Mouse (Mus musculus) forebrain, embryonic 11.5 days (tissue): Measurements from ENCODE around the gene CN725425. TPM values are rescaled to one million over a fixed set of nuclear protein-coding genes. Genes with fewer than 3 reads are reported as not detected.

Experiments
- ATAC-seq: fragments of 200-750 bp; cut with Nextera tagmentation; replicated peaks from 2 replicates; pipeline ENCODE4 v1.8.0; 2017; ENCODE audit warnings: moderate TSS enrichment; ENCODE audit not compliant: low FRiP score
- DNase-seq: peaks from one replicate; pipeline ENCODE4 v3.0.0-alpha.2; 2017; ENCODE audit warnings: low spot score
- H3K27ac ChIP-seq: fragments of 300-500 bp; sonication (generic); 2 replicates; pipeline ENCODE4 v1.5.1; 2014; ENCODE audit warnings: low read depth, low read length
- H3K27me3 ChIP-seq: fragments of 300-500 bp; sonication (generic); 2 replicates; pipeline ENCODE4 v1.6.1; 2014; ENCODE audit warnings: mild to moderate bottlenecking, low read length, mixed read lengths; ENCODE audit not compliant: control insufficient read depth, insufficient read depth
- H3K36me3 ChIP-seq: fragments of 300-500 bp; sonication (generic); 2 replicates; pipeline ENCODE4 v1.6.1; 2014; ENCODE audit warnings: mild to moderate bottlenecking, low read length, moderate library complexity, mixed read lengths; ENCODE audit not compliant: control insufficient read depth, insufficient read depth
- H3K4me1 ChIP-seq: fragments of 300-500 bp; sonication (generic); replicated peaks from 2 replicates; pipeline ENCODE4 v1.6.1; 2014; ENCODE audit warnings: low read length, mixed read lengths; ENCODE audit not compliant: control insufficient read depth, insufficient read depth
- H3K4me2 ChIP-seq: fragments of 300-500 bp; sonication (generic); 2 replicates; pipeline ENCODE4 v1.6.1; 2014; ENCODE audit warnings: low read depth, mild to moderate bottlenecking, low read length, moderate library complexity, mixed read lengths; ENCODE audit not compliant: severe bottlenecking
- H3K4me3 ChIP-seq: fragments of 300-500 bp; sonication (generic); 2 replicates; pipeline ENCODE4 v1.5.1; 2014; ENCODE audit warnings: low read depth, low read length
- H3K9ac ChIP-seq: fragments of 300-500 bp; sonication (generic); 2 replicates; pipeline ENCODE4 v1.6.1; 2014; ENCODE audit warnings: low read length
- H3K9me3 ChIP-seq: fragments of 300-500 bp; sonication (generic); 2 replicates; pipeline ENCODE4 v1.6.1; 2016; ENCODE audit warnings: low read length, mixed read lengths; ENCODE audit not compliant: control insufficient read depth
- WGBS: fragments of 180-500 bp; shearing (Covaris S2); extraction: QIAGEN DNeasy Blood & Tissue Kit; methylation state at CpG from one replicate; pipeline ENCODE4 v1.1.7; 2014; 5-methylcytosine and 5-hydroxymethylcytosine counted together
- polyA plus RNA-seq: library from polyadenylated mRNA; unstranded; fragments of >200 nt; fragmentation: Nextera tagmentation; extraction: Ambion mirVana; gene quantifications from 2 replicates; pipeline ENCODE4 v1.2.1, GENCODE M21; 2014

Gene CN725425
- polyA plus RNA-seq, 1 experiment from 2014 or later: 0.12 TPM

GRCm38 (mm10) chr15:91192223-91192598 is 7.1 kb upstream of the CN725425 start:
- no peaks in the 10 kb centered on the region for H3K27me3 ChIP-seq
- no peaks in the 10 kb centered on the region for H3K36me3 ChIP-seq
- H3K9me3 ChIP-seq: no peaks in the 10 kb centered on the region
- H3K9ac ChIP-seq: peak overlapping the region; percentile 73
- peak overlapping the region; percentile 91 for H3K4me2 ChIP-seq
- no peak for DNase-seq
- peaks cover 3% of the 10 kb centered on the region; the same call in 1 of the 2 replicates for H3K4me1 ChIP-seq
- peak overlapping the region; percentile 58 for H3K4me3 ChIP-seq
- peak; percentile 62 for ATAC-seq
- H3K27ac ChIP-seq: peak overlapping the region; percentile 74
- 10% methylated on average over 7 of the region's 7 CpGs for WGBS

- no peak overlapping the region for H3K9ac ChIP-seq
- ATAC-seq (no peak), DNase-seq (no peak)
- H3K36me3 ChIP-seq: no peaks in the 10 kb centered on the region
- H3K4me2 ChIP-seq: no peak overlapping the region
- H3K9me3 ChIP-seq: no peaks in the 10 kb centered on the region
- no peaks in the 10 kb centered on the region for H3K4me1 ChIP-seq
- no peaks in the 10 kb centered on the region for H3K27me3 ChIP-seq
- WGBS: 89% methylated on average over 1 of the region's 1 CpGs
- no peak overlapping the region for H3K4me3 ChIP-seq
- no peak overlapping the region for H3K27ac ChIP-seq
Measured at GRCm38 (mm10) chr15:91200833-91201232, 1.5 kb downstream of the CN725425 start.

- H3K4me3 ChIP-seq: no peak overlapping the region
- DNase-seq: no peak
- H3K9ac ChIP-seq: no peak overlapping the region
- H3K27me3 ChIP-seq: no peaks in the 10 kb centered on the region
- no peak overlapping the region for H3K4me2 ChIP-seq
- H3K36me3 ChIP-seq: no peaks in the 10 kb centered on the region
- H3K9me3 ChIP-seq: no peaks in the 10 kb centered on the region
- H3K4me1 ChIP-seq: no peaks in the 10 kb centered on the region
- WGBS: 92% methylated on average over 1 of the region's 1 CpGs
- no peak for ATAC-seq
- no peak overlapping the region for H3K27ac ChIP-seq
Measured at GRCm38 (mm10) chr15:91202486-91202885, 3.2 kb downstream of the CN725425 start.

DNA sequence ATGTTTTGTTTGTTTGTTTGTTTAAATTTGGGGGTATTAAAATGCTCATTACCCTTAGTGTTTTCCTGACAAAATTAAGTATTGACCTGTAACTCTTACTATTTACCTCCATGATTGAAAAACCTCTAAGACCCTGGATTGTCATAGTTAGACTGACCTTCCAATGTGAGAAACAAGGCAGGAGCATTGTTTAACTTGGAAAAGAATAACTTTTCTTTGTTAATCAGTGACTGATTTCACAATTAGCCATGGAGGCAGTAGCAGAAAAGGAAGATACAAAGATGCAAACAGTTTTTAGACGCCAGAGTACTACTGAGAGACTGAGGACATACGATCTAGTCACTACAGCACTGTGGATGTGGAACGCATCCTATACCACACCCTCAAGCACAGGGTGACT is 4.2 kb downstream of the CN725425 start:
- H3K4me2 ChIP-seq: no peak overlapping the region
- H3K9me3 ChIP-seq: no peaks in the 10 kb centered on the region
- 87% methylated on average over 3 of the region's 3 CpGs for WGBS
- ATAC-seq (no peak), DNase-seq (no peak)
- no peak overlapping the region for H3K9ac ChIP-seq
- no peaks in the 10 kb centered on the region for H3K4me1 ChIP-seq
- no peak overlapping the region for H3K27ac ChIP-seq
- H3K36me3 ChIP-seq: no peaks in the 10 kb centered on the region
- no peaks in the 10 kb centered on the region for H3K27me3 ChIP-seq
- no peak overlapping the region for H3K4me3 ChIP-seq

GRCm38 (mm10) chr15:91206518-91206917 is 7.2 kb downstream of the CN725425 start:
- Histone ChIP-seq H3K4me1 (no peaks in the 10 kb centered on the region), H3K4me2 (no peak overlapping the region), H3K9ac (no peak overlapping the region), H3K4me3 (no peak overlapping the region), H3K27ac (no peak overlapping the region), H3K9me3 (no peaks in the 10 kb centered on the region), H3K27me3 (no peaks in the 10 kb centered on the region), H3K36me3 (no peaks in the 10 kb centered on the region)
- ATAC-seq (no peak), DNase-seq (no peak)
- WGBS: 95% methylated on average over 5 of the region's 5 CpGs

GRCm38 (mm10) chr15:91237294-91237693 is 38.0 kb downstream of the CN725425 start:
- 88% methylated on average over 5 of the region's 5 CpGs for WGBS
- no peak overlapping the region for H3K9ac ChIP-seq
- no peak overlapping the region for H3K4me3 ChIP-seq
- no peak overlapping the region for H3K27ac ChIP-seq
- ATAC-seq (no peak), DNase-seq (no peak)
- H3K36me3 ChIP-seq: no peaks in the 10 kb centered on the region
- no peaks in the 10 kb centered on the region for H3K9me3 ChIP-seq
- H3K4me1 ChIP-seq: no peaks in the 10 kb centered on the region
- no peaks in the 10 kb centered on the region for H3K27me3 ChIP-seq
- no peak overlapping the region for H3K4me2 ChIP-seq

- Histone ChIP-seq H3K4me3 (no peak overlapping the region), H3K9ac (no peak overlapping the region), H3K27me3 (no peaks in the 10 kb centered on the region), H3K36me3 (no peaks in the 10 kb centered on the region), H3K9me3 (no peaks in the 10 kb centered on the region), H3K4me2 (no peak overlapping the region), H3K4me1 (no peaks in the 10 kb centered on the region; the same call in 1 of the 2 replicates), H3K27ac (no peak overlapping the region)
- WGBS: 91% methylated on average over 3 of the region's 3 CpGs
- ATAC-seq (no peak), DNase-seq (no peak)
Measured at GRCm38 (mm10) chr15:91240683-91241335, 41.5 kb downstream of the CN725425 start.

GRCm38 (mm10) chr15:91250815-91251214 is 51.5 kb downstream of the CN725425 start:
- no peak for ATAC-seq
- H3K4me3 ChIP-seq: no peak overlapping the region
- no peaks in the 10 kb centered on the region for H3K9me3 ChIP-seq
- no peaks in the 10 kb centered on the region for H3K27me3 ChIP-seq
- no peaks in the 10 kb centered on the region for H3K36me3 ChIP-seq
- 67% methylated on average over 6 of the region's 6 CpGs for WGBS
- no peak for DNase-seq
- 0 out of 2 replicates have a peak, but pooled peaks cover 1% of the 10 kb centered on the region for H3K4me1 ChIP-seq
- H3K4me2 ChIP-seq: no peak overlapping the region
- no peak overlapping the region for H3K9ac ChIP-seq
- no peak overlapping the region for H3K27ac ChIP-seq
